Mouse (Mus musculus) ES-E14 (cell line): ENCODE measurements at regions not wholly inside any gene's neighbourhood (a gene's known extent, or its start where the extent isn't known, plus 50 kb on each side); places are given as distances from the start of the nearest gene placed in this dataset.

ENCODE experiments used
- DNase-seq: peaks from one replicate; pipeline ENCODE4 v3.0.0-alpha.2; 2013; ENCODE audit warnings: low read depth, low spot score
- H3K27ac ChIP-seq: 2 replicates; pipeline ENCODE4 v1.5.1; 2012; ENCODE audit warnings: low read depth, mild to moderate bottlenecking, low read length, moderate library complexity, mixed read lengths; ENCODE audit not compliant: poor library complexity, insufficient read depth, severe bottlenecking
- H3K36me3 ChIP-seq: 2 replicates; pipeline ENCODE4 v1.6.1; 2012; ENCODE audit warnings: mild to moderate bottlenecking, low read length, moderate library complexity, mixed read lengths; ENCODE audit not compliant: control insufficient read depth, poor library complexity, insufficient read depth, severe bottlenecking
- H3K4me1 ChIP-seq, 2 experiments: fragments of 150-350 bp in 1 of 2; sonication (generic) in 1 of 2; 2 replicates each; pipeline ENCODE4 v1.6.1; 2012; ENCODE audit warnings: low read length in 2 of 2, mild to moderate bottlenecking in 1 of 2, mixed read lengths in 1 of 2; ENCODE audit not compliant: control insufficient read depth in 2 of 2, insufficient read depth in 2 of 2, poor library complexity in 1 of 2
- H3K4me3 ChIP-seq, 2 experiments: fragments of 150-350 bp in 1 of 2; sonication (generic) in 1 of 2; 2 replicates each; pipeline ENCODE4 v1.5.1; 2012; ENCODE audit warnings: low read length in 2 of 2, low read depth in 1 of 2, mild to moderate bottlenecking in 1 of 2, mixed read lengths in 1 of 2; ENCODE audit not compliant: insufficient read depth in 1 of 2, poor library complexity in 1 of 2, severe bottlenecking in 1 of 2
- H3K9ac ChIP-seq: 2 replicates; pipeline ENCODE4 v1.6.1; 2012; ENCODE audit warnings: low read depth, mild to moderate bottlenecking, low read length, mixed read lengths; ENCODE audit not compliant: poor library complexity, insufficient read depth, severe bottlenecking
- H3K9me3 ChIP-seq: fragments of 150-350 bp; sonication (generic); 2 replicates; pipeline ENCODE4 v1.6.1; 2012; ENCODE audit warnings: low read depth, mild to moderate bottlenecking, low read length; ENCODE audit not compliant: control insufficient read depth, insufficient read depth
- CHD2 ChIP-seq: IDR thresholded peaks from 2 replicates; pipeline ENCODE4 v1.6.1; 2014; ENCODE audit warnings: mild to moderate bottlenecking, low read depth, low read length, inconsistent platforms
- HCFC1 ChIP-seq: IDR thresholded peaks from 2 replicates; pipeline ENCODE4 v1.6.1; 2012; ENCODE audit warnings: low read length, inconsistent platforms, borderline replicate concordance; ENCODE audit not compliant: insufficient read depth
- MAFK ChIP-seq: IDR thresholded peaks from 2 replicates; pipeline ENCODE4 v1.6.1; 2014; ENCODE audit warnings: mild to moderate bottlenecking, low read depth, low read length, inconsistent platforms; ENCODE audit not compliant: insufficient read depth
- ZC3H11A ChIP-seq: IDR thresholded peaks from 2 replicates; pipeline ENCODE4 v1.6.1; 2012; ENCODE audit warnings: low read depth, mild to moderate bottlenecking, inconsistent platforms, low read length, borderline replicate concordance
- ZNF384 ChIP-seq: IDR thresholded peaks from 2 replicates; pipeline ENCODE4 v1.6.1; 2012; ENCODE audit warnings: low read depth, low read length, inconsistent platforms
- in situ Hi-C, 2 experiments: fragments of 600-800 bp; cut with MboI; formaldehyde crosslinking; loops; one replicate each; pipeline ENCODE4 v1.15.1; 2025; ENCODE audit warnings: low sequenced_read_pairs in 2 of 2, inconsistent platforms in 1 of 2; ENCODE audit not compliant: unreplicated experiment in 2 of 2

DNA sequence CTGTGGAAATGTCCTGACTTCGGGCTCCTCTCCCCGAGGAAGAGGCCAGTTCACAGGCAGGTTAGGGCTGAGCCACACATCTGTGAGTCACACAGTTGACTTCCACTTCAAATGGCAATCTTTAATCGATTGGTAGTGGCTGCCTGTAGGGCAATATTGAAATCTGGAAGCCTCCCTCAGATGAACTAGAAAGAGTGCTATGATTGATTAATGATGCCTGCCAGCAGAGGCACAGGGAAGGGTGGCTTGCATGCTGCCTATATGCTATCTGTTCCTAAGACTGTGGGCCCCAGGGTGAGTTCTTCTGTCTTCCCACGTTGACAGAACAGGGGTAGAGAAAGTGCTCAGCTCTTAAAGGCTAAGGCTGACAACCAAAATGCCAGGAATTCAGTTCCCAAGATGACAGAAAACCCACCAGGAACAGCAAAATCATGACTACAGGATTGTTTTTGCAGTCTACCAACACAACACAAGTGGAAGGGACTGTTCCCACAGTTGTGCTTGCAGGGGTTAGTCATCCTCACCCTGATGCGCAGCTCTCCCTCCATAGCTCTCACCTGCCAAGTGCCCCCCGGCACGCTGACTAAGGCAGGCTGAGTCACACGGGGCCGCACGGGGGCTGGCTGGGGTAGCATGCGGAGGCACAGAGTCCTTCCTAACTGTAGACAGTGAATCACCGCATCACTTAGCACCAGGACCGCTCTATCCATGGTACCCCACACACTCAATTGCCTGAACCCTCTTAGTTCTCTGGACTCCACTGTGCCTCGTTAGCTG, 81.4 kb upstream of the Smad3 start:
- Histone ChIP-seq H3K27ac (no peak overlapping the region), H3K36me3 (no peaks in the 10 kb centered on the region), H3K9ac (no peak overlapping the region), H3K4me1 (peaks cover 0 to 6% of the 10 kb centered on the region in 2 experiments; a peak in 1 of 4 replicates), H3K9me3 (no peaks in the 10 kb centered on the region), H3K4me3 (no peak overlapping the region)
- DNase-seq, result no peak
- no peak for TF ChIP-seq MAFK
- in situ Hi-C loops, result loop anchor here (25.0 kb wide), 2 partner anchors 202 to 702 kb away; partner anchors contain the start of gene Skor1 (in 1 of the 2)

DNA sequence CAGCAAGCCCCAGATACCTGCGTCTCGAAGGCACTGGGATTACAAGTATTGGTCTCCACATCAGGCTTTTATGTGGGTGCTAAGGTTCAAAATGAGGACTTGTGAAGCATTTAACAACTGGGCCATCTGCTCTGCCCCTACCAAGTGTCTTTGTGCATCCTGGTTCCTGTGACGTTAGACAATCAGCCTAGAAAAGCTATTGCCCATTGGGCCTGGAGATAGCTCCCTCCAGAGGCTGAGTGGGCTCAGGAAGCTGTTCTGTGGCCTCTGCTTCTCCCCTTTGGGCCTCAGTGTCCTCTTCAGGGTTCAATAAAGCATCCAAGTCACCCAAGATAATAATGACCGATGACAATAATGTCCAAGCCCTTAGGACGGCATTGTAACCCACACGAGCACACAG, 79.8 kb upstream of the Smad3 start:
- Histone ChIP-seq H3K9ac (no peak overlapping the region), H3K4me3 (no peak overlapping the region), H3K36me3 (no peaks in the 10 kb centered on the region), H3K27ac (no peak overlapping the region), H3K9me3 (no peaks in the 10 kb centered on the region), H3K4me1 (peaks cover 0 to 4% of the 10 kb centered on the region in 2 experiments; a peak in 1 of 4 replicates)
- in situ Hi-C loops, result loop anchor here (25.0 kb wide), 2 partner anchors 200 to 700 kb away; partner anchors contain the start of gene Skor1 (in 1 of the 2)
- no peak for TF ChIP-seq CHD2
- TF ChIP-seq ZC3H11A, result no peak
- TF ChIP-seq HCFC1, result no peak
- TF ChIP-seq MAFK, result no peak
- TF ChIP-seq ZNF384, result no peak
- DNase-seq, result no peak

DNA sequence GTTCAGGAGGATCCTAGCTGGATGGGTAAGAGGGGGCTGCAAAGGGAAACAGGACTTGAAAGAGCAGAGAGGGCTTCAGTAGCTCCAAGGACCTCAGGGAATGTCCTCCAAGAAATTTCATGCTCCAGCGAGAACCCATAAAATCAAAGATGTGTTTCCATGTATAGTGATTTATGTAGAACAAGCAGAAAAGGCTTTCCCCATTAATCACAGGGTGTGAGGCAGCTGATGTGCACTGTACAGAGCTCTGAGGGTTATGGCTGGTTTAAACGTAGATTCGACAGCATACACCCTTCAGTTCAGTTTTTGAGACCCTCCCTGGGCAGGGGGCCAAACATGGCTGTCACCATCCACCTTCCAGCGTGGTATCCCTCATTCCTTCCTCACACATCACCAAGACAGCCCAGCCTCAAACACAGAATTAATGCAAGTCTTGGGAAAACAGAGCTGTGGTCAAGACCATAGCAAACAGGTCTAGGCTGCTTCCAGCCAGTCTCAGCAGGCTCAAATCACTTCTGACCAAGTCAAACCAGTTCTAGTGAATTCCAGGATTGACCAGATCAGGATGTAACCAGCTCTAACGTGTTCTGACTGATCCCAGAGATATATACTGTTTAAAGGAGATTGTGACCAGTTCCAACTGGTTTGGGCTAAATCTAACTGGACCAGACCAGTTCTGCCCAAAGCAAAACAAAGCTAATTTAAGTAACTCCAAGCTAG, 78.9 kb upstream of the Smad3 start:
- Histone ChIP-seq H3K27ac (no peak overlapping the region), H3K4me3 (no peak overlapping the region), H3K9ac (no peak overlapping the region), H3K36me3 (no peaks in the 10 kb centered on the region), H3K9me3 (no peaks in the 10 kb centered on the region), H3K4me1 (peaks cover 0 to 4% of the 10 kb centered on the region in 2 experiments; a peak in 1 of 4 replicates)
- DNase-seq, result no peak
- TF ChIP-seq ZNF384 (no peak), ZC3H11A (no peak), CHD2 (no peak), MAFK (no peak), HCFC1 (no peak)
- in situ Hi-C loops, result loop anchor here (25.0 kb wide), 2 partner anchors 199 to 699 kb away; partner anchors contain the start of gene Skor1 (in 1 of the 2)

GRCm38 (mm10) chr9:63836036-63836435, 78.2 kb upstream of the Smad3 start:
- Histone ChIP-seq H3K4me1 (peaks cover 0 to 4% of the 10 kb centered on the region in 2 experiments; a peak in 1 of 4 replicates), H3K9me3 (no peaks in the 10 kb centered on the region), H3K9ac (no peak overlapping the region), H3K4me3 (no peak overlapping the region), H3K36me3 (no peaks in the 10 kb centered on the region), H3K27ac (no peak overlapping the region)
- TF ChIP-seq HCFC1, result no peak
- DNase-seq, result no peak
- in situ Hi-C loops, result loop anchor here (25.0 kb wide), 2 partner anchors 199 to 699 kb away; partner anchors contain the start of gene Skor1 (in 1 of the 2)
